Mouse (Mus musculus): ENCODE data around the gene 6030408B16Rik. TPM values are rescaled to one million over a fixed set of nuclear protein-coding genes. Genes with fewer than 3 reads are reported as not detected.
"Not testable (repeated sequence)": the region's sequence is repeated elsewhere in the genome, so short reads cannot be mapped to it uniquely, and the experiment has no call there.

Gene 6030408B16Rik
- polyA plus RNA-seq, 1 experiment: not detected

DNA sequence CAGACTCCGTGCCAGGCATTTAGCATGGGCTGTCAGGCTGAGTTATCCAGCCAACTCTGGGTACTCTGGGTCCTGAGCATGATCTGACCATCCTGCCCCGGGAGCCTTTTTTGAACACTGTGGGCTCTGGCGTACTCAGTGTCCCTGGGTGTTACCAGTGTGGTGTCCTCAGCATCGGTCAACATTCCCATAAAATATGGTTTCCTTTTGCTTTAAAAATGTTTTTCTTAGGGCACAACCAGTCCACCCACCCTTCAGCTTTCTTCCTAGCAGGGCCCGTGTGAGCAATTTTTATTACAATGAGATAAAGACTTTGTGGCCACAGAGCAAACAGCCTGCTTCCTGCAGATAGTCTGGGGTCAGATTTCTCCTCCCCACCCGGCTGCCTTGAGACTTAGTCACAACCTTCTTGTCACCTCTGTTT lies 27.6 kb downstream of the 6030408B16Rik start:
- no peak overlapping the region for H3K4me3 ChIP-seq (ENCODE audit: low read depth, low read length)
- peaks cover 2% of the 10 kb centered on the region for H3K4me1 ChIP-seq (ENCODE audit: control insufficient read depth, insufficient read depth, low read length)
- TF ChIP-seq CTCF (IDR thresholded peaks at IDR 0.05; ENCODE audit: low read depth, low read length) (no peak), EP300 (IDR thresholded peaks at IDR 0.05; ENCODE audit: insufficient read depth, low read depth, low read length) (no peak), POLR2A (IDR thresholded peaks at IDR 0.05; ENCODE audit: insufficient read depth, low read length) (no peak)
- no peaks in the 10 kb centered on the region for H3K9me3 ChIP-seq (replicated peaks; ENCODE audit: control insufficient read depth, insufficient read depth, low read length, poor library complexity, severe bottlenecking)
- H3K27me3 ChIP-seq (ENCODE audit: control insufficient read depth, insufficient read depth, low read length, poor library complexity, severe bottlenecking): no peaks in the 10 kb centered on the region
- no peak overlapping the region for H3K9ac ChIP-seq (ENCODE audit: low read depth, poor library complexity, severe bottlenecking)
- no peaks in the 10 kb centered on the region for H3K36me3 ChIP-seq (ENCODE audit: control insufficient read depth, insufficient read depth, low read length, poor library complexity, severe bottlenecking)
- no peak overlapping the region for H3K27ac ChIP-seq (ENCODE audit: insufficient read depth, low read length)

DNA sequence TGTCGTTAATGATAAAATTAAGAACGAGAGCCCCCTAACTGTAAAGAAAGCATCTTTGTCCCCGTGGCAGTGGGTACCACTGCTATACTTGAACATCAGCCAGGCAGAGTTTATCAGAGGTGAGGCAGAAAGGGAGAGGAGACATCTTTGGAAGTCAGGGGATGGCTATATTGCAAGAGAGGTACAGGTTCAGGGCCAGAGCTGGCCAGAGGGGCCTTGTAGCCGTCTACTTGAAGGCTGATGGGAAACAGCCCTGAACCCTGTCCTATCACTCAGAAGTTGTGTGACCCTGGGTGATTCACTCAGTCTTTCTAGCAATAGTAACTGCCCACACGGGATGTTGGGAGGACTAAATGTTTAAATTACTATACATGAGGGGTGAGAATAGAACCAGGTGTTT lies 28.1 kb downstream of the 6030408B16Rik start:
- Histone ChIP-seq H3K9ac (ENCODE audit: low read depth, poor library complexity, severe bottlenecking) (no peak overlapping the region), H3K9me3 (replicated peaks; ENCODE audit: control insufficient read depth, insufficient read depth, low read length, poor library complexity, severe bottlenecking) (no peaks in the 10 kb centered on the region), H3K27me3 (ENCODE audit: control insufficient read depth, insufficient read depth, low read length, poor library complexity, severe bottlenecking) (no peaks in the 10 kb centered on the region), H3K36me3 (ENCODE audit: control insufficient read depth, insufficient read depth, low read length, poor library complexity, severe bottlenecking) (no peaks in the 10 kb centered on the region), H3K27ac (ENCODE audit: insufficient read depth, low read length) (no peak overlapping the region), H3K4me1 (ENCODE audit: control insufficient read depth, insufficient read depth, low read length) (peaks cover 2% of the 10 kb centered on the region), H3K4me3 (ENCODE audit: low read depth, low read length) (no peak overlapping the region)
- TF ChIP-seq EP300 (IDR thresholded peaks at IDR 0.05; ENCODE audit: insufficient read depth, low read depth, low read length): no peak
- no peak for TF ChIP-seq POLR2A (IDR thresholded peaks at IDR 0.05; ENCODE audit: insufficient read depth, low read length)
- no peak for TF ChIP-seq CTCF (IDR thresholded peaks at IDR 0.05; ENCODE audit: low read depth, low read length)

- no peak for TF ChIP-seq CTCF (IDR thresholded peaks at IDR 0.05; ENCODE audit: low read depth, low read length)
- TF ChIP-seq EP300 (IDR thresholded peaks at IDR 0.05; ENCODE audit: insufficient read depth, low read depth, low read length): no peak
- no peak for TF ChIP-seq POLR2A (IDR thresholded peaks at IDR 0.05; ENCODE audit: insufficient read depth, low read length)
Observed at GRCm38 (mm10) chr15:101322106-101322505, 29.1 kb downstream of the 6030408B16Rik start.

DNA sequence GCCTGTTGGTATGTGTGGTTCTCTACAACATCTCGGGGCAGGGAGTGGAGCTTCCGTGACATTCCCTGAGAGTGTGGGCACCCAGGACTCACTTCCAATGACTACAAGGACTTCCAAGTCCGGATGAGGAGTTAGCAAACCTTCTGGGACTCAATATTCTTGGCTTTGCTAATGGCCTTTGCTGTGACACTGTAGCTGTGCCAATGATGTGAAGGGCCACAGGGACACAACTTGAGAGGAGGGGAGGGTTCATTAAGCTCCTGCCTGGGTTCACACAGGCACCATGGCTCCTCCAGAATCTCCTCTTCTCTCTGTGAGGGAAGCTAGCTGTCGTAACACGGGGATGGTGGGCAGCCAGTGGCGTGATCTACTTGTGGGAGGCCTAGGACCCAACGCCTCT lies 29.6 kb downstream of the 6030408B16Rik start:
- no peaks in the 10 kb centered on the region for H3K4me1 ChIP-seq (ENCODE audit: control insufficient read depth, insufficient read depth, low read length)
- H3K4me3 ChIP-seq (ENCODE audit: low read depth, low read length): no peak overlapping the region
- no peaks in the 10 kb centered on the region for H3K27me3 ChIP-seq (ENCODE audit: control insufficient read depth, insufficient read depth, low read length, poor library complexity, severe bottlenecking)
- no peaks in the 10 kb centered on the region for H3K36me3 ChIP-seq (ENCODE audit: control insufficient read depth, insufficient read depth, low read length, poor library complexity, severe bottlenecking)
- no peak for TF ChIP-seq EP300 (IDR thresholded peaks at IDR 0.05; ENCODE audit: insufficient read depth, low read depth, low read length)
- no peak for TF ChIP-seq CTCF (IDR thresholded peaks at IDR 0.05; ENCODE audit: low read depth, low read length)
- no peak for TF ChIP-seq POLR2A (IDR thresholded peaks at IDR 0.05; ENCODE audit: insufficient read depth, low read length)
- no peaks in the 10 kb centered on the region for H3K9me3 ChIP-seq (replicated peaks; ENCODE audit: control insufficient read depth, insufficient read depth, low read length, poor library complexity, severe bottlenecking)
- no peak overlapping the region for H3K27ac ChIP-seq (ENCODE audit: insufficient read depth, low read length)
- no peak overlapping the region for H3K9ac ChIP-seq (ENCODE audit: low read depth, poor library complexity, severe bottlenecking)

More at GRCm38 (mm10) chr15:101322106-101322505, 29.1 kb downstream of the 6030408B16Rik start:
- Histone ChIP-seq H3K27me3 (ENCODE audit: control insufficient read depth, insufficient read depth, low read length, poor library complexity, severe bottlenecking) (no peaks in the 10 kb centered on the region), H3K9me3 (replicated peaks; ENCODE audit: control insufficient read depth, insufficient read depth, low read length, poor library complexity, severe bottlenecking) (no peaks in the 10 kb centered on the region), H3K4me3 (ENCODE audit: low read depth, low read length) (no peak overlapping the region), H3K9ac (ENCODE audit: low read depth, poor library complexity, severe bottlenecking) (no peak overlapping the region), H3K27ac (ENCODE audit: insufficient read depth, low read length) (no peak overlapping the region), H3K4me1 (ENCODE audit: control insufficient read depth, insufficient read depth, low read length) (no peaks in the 10 kb centered on the region), H3K36me3 (ENCODE audit: control insufficient read depth, insufficient read depth, low read length, poor library complexity, severe bottlenecking) (no peaks in the 10 kb centered on the region)

- Histone ChIP-seq H3K4me3 (ENCODE audit: low read depth, low read length) (no peak overlapping the region), H3K9ac (ENCODE audit: low read depth, poor library complexity, severe bottlenecking) (no peak overlapping the region), H3K4me1 (ENCODE audit: control insufficient read depth, insufficient read depth, low read length) (no peaks in the 10 kb centered on the region)
Observed at GRCm38 (mm10) chr15:101323511-101323910, 30.5 kb downstream of the 6030408B16Rik start.

DNA sequence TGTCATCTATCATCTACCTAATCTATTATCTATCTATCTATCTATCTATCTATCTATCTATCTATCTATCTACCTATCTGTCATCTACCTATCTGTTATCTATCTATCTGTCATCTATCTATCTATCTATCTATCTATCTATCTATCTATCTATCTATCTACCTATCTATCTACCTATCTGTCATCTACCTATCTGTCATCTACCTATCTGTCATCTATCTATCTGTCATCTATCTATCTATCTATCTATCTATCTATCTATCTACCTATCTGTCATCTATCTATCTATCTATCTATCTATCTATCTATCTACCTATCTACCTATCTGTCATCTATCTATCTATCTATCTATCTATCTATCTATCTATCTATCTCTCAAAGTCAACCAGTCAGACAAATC lies 31.4 kb downstream of the 6030408B16Rik start:
- H3K27ac ChIP-seq (ENCODE audit: insufficient read depth, low read length); H3K9me3 ChIP-seq (replicated peaks; ENCODE audit: control insufficient read depth, insufficient read depth, low read length, poor library complexity, severe bottlenecking); H3K4me3 ChIP-seq (ENCODE audit: low read depth, low read length); H3K9ac ChIP-seq (ENCODE audit: low read depth, poor library complexity, severe bottlenecking); H3K27me3 ChIP-seq (ENCODE audit: control insufficient read depth, insufficient read depth, low read length, poor library complexity, severe bottlenecking); H3K4me1 ChIP-seq (ENCODE audit: control insufficient read depth, insufficient read depth, low read length); H3K36me3 ChIP-seq (ENCODE audit: control insufficient read depth, insufficient read depth, low read length, poor library complexity, severe bottlenecking): not testable (repeated sequence)

More at GRCm38 (mm10) chr15:101323511-101323910, 30.5 kb downstream of the 6030408B16Rik start:
- no peaks in the 10 kb centered on the region for H3K27me3 ChIP-seq (ENCODE audit: control insufficient read depth, insufficient read depth, low read length, poor library complexity, severe bottlenecking)
- H3K27ac ChIP-seq (ENCODE audit: insufficient read depth, low read length): no peak overlapping the region
- no peaks in the 10 kb centered on the region for H3K9me3 ChIP-seq (replicated peaks; ENCODE audit: control insufficient read depth, insufficient read depth, low read length, poor library complexity, severe bottlenecking)
- TF ChIP-seq POLR2A (IDR thresholded peaks at IDR 0.05; ENCODE audit: insufficient read depth, low read length): no peak
- TF ChIP-seq CTCF (IDR thresholded peaks at IDR 0.05; ENCODE audit: low read depth, low read length): peak; percentile 47
- TF ChIP-seq EP300 (IDR thresholded peaks at IDR 0.05; ENCODE audit: insufficient read depth, low read depth, low read length): no peak
- no peaks in the 10 kb centered on the region for H3K36me3 ChIP-seq (ENCODE audit: control insufficient read depth, insufficient read depth, low read length, poor library complexity, severe bottlenecking)
